Comparison of ENCODE assay signal across 7 mouse cellular contexts in the genomic region with DNA sequence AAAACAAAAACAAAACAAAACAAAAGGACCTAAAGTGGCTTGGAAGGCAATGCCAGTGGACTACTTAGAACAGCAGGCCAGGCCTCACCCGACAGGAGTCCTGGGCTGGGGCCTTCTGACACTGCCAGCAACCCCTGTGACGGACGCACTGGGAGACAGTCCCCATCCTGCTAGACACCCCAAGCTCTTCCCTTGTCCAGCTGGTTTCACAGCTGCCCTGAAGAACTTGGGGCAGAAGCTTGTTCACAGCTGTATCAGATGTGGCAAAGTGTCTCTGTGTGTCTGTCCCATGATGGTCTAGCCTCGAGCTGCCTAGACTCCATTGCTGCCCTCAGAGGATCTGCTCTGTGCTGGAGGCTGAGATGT. TPM values are rescaled to one million over a fixed set of nuclear protein-coding genes. Genes with fewer than 3 reads are reported as not detected.
A peak's percentile ranks its signal among the peaks of the same experiment; 100 is the strongest.
DNase-seq lines count a peak whose midpoint lies in the region; ATAC-seq and TF ChIP-seq lines count a peak whose summit lies in the region.

No protein-coding gene starts in this region.

- no peak overlapping the region; the same call in 1 of the 2 replicates for H3K4me2 ChIP-seq in liver, embryonic 14.5 days (ENCODE audit: low read depth)
- no peak overlapping the region for H3K4me2 ChIP-seq in forebrain, embryonic 15.5 days (replicated peaks)

- TF ChIP-seq CTCF in liver, embryonic 14.5 days (IDR thresholded peaks at IDR 0.05; ENCODE audit: low read depth) = no peak
- TF ChIP-seq CTCF in olfactory bulb, adult 2 months (IDR thresholded peaks at IDR 0.05; ENCODE audit: insufficient read depth, low read depth, low read length) = no peak

- no peaks in the 10 kb centered on the region for H3K27me3 ChIP-seq in liver, embryonic 14.5 days (ENCODE audit: control insufficient read depth, insufficient read depth, low read length)
- H3K27me3 ChIP-seq in forebrain, embryonic 15.5 days = no peaks in the 10 kb centered on the region
- H3K27me3 ChIP-seq in limb, embryonic 10.5 days (ENCODE audit: low read depth, poor library complexity, severe bottlenecking) = no peaks in the 10 kb centered on the region

- TF ChIP-seq POLR2A in olfactory bulb, adult 2 months (IDR thresholded peaks at IDR 0.05; ENCODE audit: insufficient read depth, low read depth, low read length) = no peak

- H3K9ac ChIP-seq in liver, embryonic 14.5 days (replicated peaks) = no peak overlapping the region
- no peak overlapping the region for H3K9ac ChIP-seq in forebrain, embryonic 15.5 days (replicated peaks)

- no peak for ATAC-seq in liver, embryonic 14.5 days (ENCODE audit: insufficient read depth)
- ATAC-seq in forebrain, embryonic 15.5 days (replicated peaks) = no peak

- no peak for DNase-seq in liver, embryonic 14.5 days (ENCODE audit: low read depth in 3 of 3, low spot score in 3 of 3)
- DNase-seq in liver = no peak
- DNase-seq in limb, embryonic 10.5 days (ENCODE audit: low spot score) = no peak
- no peak for DNase-seq in frontal cortex, adult 2 months (ENCODE audit: extremely low spot score in 1 of 2, low spot score in 1 of 2)
- DNase-seq in right cerebral cortex, postnatal 36 days (ENCODE audit: low spot score in 2 of 2) = no peak

- H3K36me3 ChIP-seq in liver, embryonic 14.5 days (replicated peaks; ENCODE audit: control insufficient read depth, insufficient read depth, low read depth) = peaks cover 21% of the 10 kb centered on the region
- H3K36me3 ChIP-seq in forebrain, embryonic 15.5 days = peaks cover 63% of the 10 kb centered on the region
- H3K36me3 ChIP-seq in limb, embryonic 10.5 days = peaks cover 84% of the 10 kb centered on the region

- TF ChIP-seq EP300 in liver, embryonic 14.5 days (IDR thresholded peaks at IDR 0.05; ENCODE audit: low read depth) = no peak

- no peaks in the 10 kb centered on the region for H3K9me3 ChIP-seq in liver, embryonic 14.5 days (ENCODE audit: control insufficient read depth, low read length)
- no peaks in the 10 kb centered on the region for H3K9me3 ChIP-seq in forebrain, embryonic 15.5 days
- H3K9me3 ChIP-seq in limb, embryonic 10.5 days (replicated peaks) = no peaks in the 10 kb centered on the region

- peak overlapping the region; percentile 50 for H3K27ac ChIP-seq in liver, embryonic 14.5 days
- H3K27ac ChIP-seq in forebrain, embryonic 15.5 days (replicated peaks) = peak overlapping the region; percentile 96
- H3K27ac ChIP-seq in limb, embryonic 10.5 days = peak overlapping the region; percentile 99
- 0 out of 2 replicates have a peak overlapping the region, but pooled peaks have one; percentile 62 for H3K27ac ChIP-seq in olfactory bulb, adult 2 months (ENCODE audit: insufficient read depth, low read depth, low read length)

- WGBS in liver, embryonic 14.5 days (ENCODE audit: insufficient replicate concordance) = 84% methylated on average over 4 of the region's 4 CpGs
- 84% methylated on average over 4 of the region's 4 CpGs for WGBS in forebrain, embryonic 15.5 days
- WGBS in limb, embryonic 10.5 days = 81% methylated on average over 4 of the region's 4 CpGs
- 84% methylated on average over 4 of the region's 4 CpGs for WGBS in olfactory bulb, adult 2 months

- no peak overlapping the region for H3K4me3 ChIP-seq in liver, embryonic 14.5 days (ENCODE audit: insufficient read depth in 1 of 2, low read depth in 2 of 2, low read length in 2 of 2)
- no peak overlapping the region for H3K4me3 ChIP-seq in forebrain, embryonic 15.5 days
- H3K4me3 ChIP-seq in limb, embryonic 10.5 days = peak overlapping the region; percentile 90; the same call in 1 of the 2 replicates
- no peak overlapping the region for H3K4me3 ChIP-seq in olfactory bulb, adult 2 months (ENCODE audit: insufficient read depth, low read depth, low read length)

- peaks cover 3 to 4% of the 10 kb centered on the region in 2 experiments for H3K4me1 ChIP-seq in liver, embryonic 14.5 days (replicated peaks; ENCODE audit: control insufficient read depth in 2 of 2, insufficient read depth in 2 of 2, low read length in 1 of 2)
- H3K4me1 ChIP-seq in forebrain, embryonic 15.5 days = peaks cover 36% of the 10 kb centered on the region
- H3K4me1 ChIP-seq in limb, embryonic 10.5 days = peaks cover 35% of the 10 kb centered on the region
- H3K4me1 ChIP-seq in olfactory bulb, adult 2 months (ENCODE audit: control insufficient read depth, insufficient read depth, low read length) = peaks cover 47% of the 10 kb centered on the region

RNA-seq across cellular contexts. Expression of a gene that starts 0.7 kb away (rescaled TPM):
- polyA plus RNA-seq in liver, embryonic 14.5 days (2012; rRNA removed) = 3.0 and 4.6 TPM in 2 replicates
- 1.1 and 1.2 TPM in 2 replicates for polyA plus RNA-seq in liver, embryonic 14.5 days (2014; fragmentation: Nextera tagmentation; extraction: Ambion mirVana)
- polyA plus RNA-seq in forebrain, embryonic 15.5 days (2015; fragmentation: Nextera tagmentation; extraction: Ambion mirVana) = 397 and 404 TPM in 2 replicates
- polyA plus RNA-seq in limb, embryonic 10.5 days (2016; fragmentation: Nextera tagmentation; extraction: Ambion mirVana) = 113 and 132 TPM in 2 replicates
- not detected in 2 replicates for polyA plus RNA-seq in olfactory bulb, adult 2 months (2012; ENCODE audit: insufficient read depth, insufficient read length, low replicate concordance, missing spikeins)
- 883 and 1,085 TPM in 2 replicates for polyA plus RNA-seq in frontal cortex, adult 2 months (2012; rRNA removed)

RNA-seq across cellular contexts. Expression of a gene that starts 6.9 kb away (rescaled TPM):
- polyA plus RNA-seq in liver, embryonic 14.5 days (2012; rRNA removed) = 11.5 and 13.0 TPM in 2 replicates
- polyA plus RNA-seq in liver, embryonic 14.5 days (2014; fragmentation: Nextera tagmentation; extraction: Ambion mirVana) = 14.1 and 15.5 TPM in 2 replicates
- polyA plus RNA-seq in forebrain, embryonic 15.5 days (2015; fragmentation: Nextera tagmentation; extraction: Ambion mirVana) = 73.5 and 74.7 TPM in 2 replicates
- 70.0 and 72.1 TPM in 2 replicates for polyA plus RNA-seq in limb, embryonic 10.5 days (2016; fragmentation: Nextera tagmentation; extraction: Ambion mirVana)
- polyA plus RNA-seq in olfactory bulb, adult 2 months (2012; ENCODE audit: insufficient read depth, insufficient read length, low replicate concordance, missing spikeins) = not detected in 2 replicates
- polyA plus RNA-seq in frontal cortex, adult 2 months (2012; rRNA removed) = 45.3 and 48.2 TPM in 2 replicates

RNA-seq across cellular contexts. Expression of a gene that starts 11.8 kb away (rescaled TPM):
- polyA plus RNA-seq in liver, embryonic 14.5 days (2012; rRNA removed) = 5.2 and 6.4 TPM in 2 replicates
- 0.30 and 0.34 TPM in 2 replicates for polyA plus RNA-seq in liver, embryonic 14.5 days (2014; fragmentation: Nextera tagmentation; extraction: Ambion mirVana)
- polyA plus RNA-seq in forebrain, embryonic 15.5 days (2015; fragmentation: Nextera tagmentation; extraction: Ambion mirVana) = 3.1 and 3.4 TPM in 2 replicates
- 2.8 and 3.3 TPM in 2 replicates for polyA plus RNA-seq in limb, embryonic 10.5 days (2016; fragmentation: Nextera tagmentation; extraction: Ambion mirVana)
- not detected in 2 replicates for polyA plus RNA-seq in olfactory bulb, adult 2 months (2012; ENCODE audit: insufficient read depth, insufficient read length, low replicate concordance, missing spikeins)
- 37.1 and 54.6 TPM in 2 replicates for polyA plus RNA-seq in frontal cortex, adult 2 months (2012; rRNA removed)

RNA-seq across cellular contexts. Expression of a gene that starts 15.9 kb away (rescaled TPM):
- polyA plus RNA-seq in liver, embryonic 14.5 days (2012; rRNA removed) = 28.3 and 41.3 TPM in 2 replicates
- 38.5 and 42.4 TPM in 2 replicates for polyA plus RNA-seq in liver, embryonic 14.5 days (2014; fragmentation: Nextera tagmentation; extraction: Ambion mirVana)
- 42.6 and 43.3 TPM in 2 replicates for polyA plus RNA-seq in forebrain, embryonic 15.5 days (2015; fragmentation: Nextera tagmentation; extraction: Ambion mirVana)
- polyA plus RNA-seq in limb, embryonic 10.5 days (2016; fragmentation: Nextera tagmentation; extraction: Ambion mirVana) = 71.3 and 75.7 TPM in 2 replicates
- polyA plus RNA-seq in olfactory bulb, adult 2 months (2012; ENCODE audit: insufficient read depth, insufficient read length, low replicate concordance, missing spikeins) = not detected in 2 replicates
- 111 and 131 TPM in 2 replicates for polyA plus RNA-seq in frontal cortex, adult 2 months (2012; rRNA removed)

RNA-seq across cellular contexts. Expression of a gene that starts 21.1 kb away (rescaled TPM):
- polyA plus RNA-seq in liver, embryonic 14.5 days (2012; rRNA removed) = 0.47 and 0.66 TPM in 2 replicates
- 0.05 and 0.14 TPM in 2 replicates for polyA plus RNA-seq in liver, embryonic 14.5 days (2014; fragmentation: Nextera tagmentation; extraction: Ambion mirVana)
- polyA plus RNA-seq in forebrain, embryonic 15.5 days (2015; fragmentation: Nextera tagmentation; extraction: Ambion mirVana) = 0.89 and 1.3 TPM in 2 replicates
- 0.85 and 1.6 TPM in 2 replicates for polyA plus RNA-seq in limb, embryonic 10.5 days (2016; fragmentation: Nextera tagmentation; extraction: Ambion mirVana)
- polyA plus RNA-seq in olfactory bulb, adult 2 months (2012; ENCODE audit: insufficient read depth, insufficient read length, low replicate concordance, missing spikeins) = not detected in 2 replicates
- 6.1 and 6.3 TPM in 2 replicates for polyA plus RNA-seq in frontal cortex, adult 2 months (2012; rRNA removed)

Comparison
In these comparisons a context has a peak if more than half of its experiments do, and no peak if none do; other contexts are left out.
1. RNA of a gene that starts 6.9 kb away (polyA plus RNA-seq): 73.5 to 74.7 TPM in forebrain, embryonic 15.5 days, 70.0 to 72.1 TPM in limb, embryonic 10.5 days, 45.3 to 48.2 TPM in frontal cortex, adult 2 months and 11.5 to 15.5 TPM in liver, embryonic 14.5 days; not detected in olfactory bulb, adult 2 months; every median in the first group is over 10 times any median in the second.
2. Peak in every context shown above with its lines, with median percentiles within 50 percentile points of each other: H3K27ac ChIP-seq.